8 mouse cellular contexts compared by ENCODE assay signal in genomic region chr7:25238829-25239623, GRCm38 (mm10). TPM values are rescaled to one million over a fixed set of nuclear protein-coding genes. Genes with fewer than 3 reads are reported as not detected.
DNase-seq lines count a peak whose midpoint lies in the region; ATAC-seq and TF ChIP-seq lines count a peak whose summit lies in the region.

No protein-coding gene starts in this region.

- no peaks in the 10 kb centered on the region for H3K27me3 ChIP-seq in midbrain, embryonic 11.5 days (ENCODE audit: control insufficient read depth, insufficient read depth, low read length)
- H3K27me3 ChIP-seq in small intestine, adult 2 months (ENCODE audit: control insufficient read depth, insufficient read depth, low read length) = no peaks in the 10 kb centered on the region

- peak overlapping the region; percentile 2; the same call in 1 of the 2 replicates for H3K9ac ChIP-seq in midbrain, embryonic 11.5 days (ENCODE audit: low read length)

- H3K4me3 ChIP-seq in midbrain, embryonic 11.5 days (ENCODE audit: low read depth, low read length) = peak overlapping the region; percentile 96
- peak overlapping the region; percentile 51 for H3K4me3 ChIP-seq in small intestine, adult 2 months (ENCODE audit: low read depth, low read length)

- intact Hi-C loops in left cerebral cortex, postnatal 4 days (cut with DNase I) = no loop called here

- TF ChIP-seq POLR2A in small intestine, adult 2 months (IDR thresholded peaks at IDR 0.05; ENCODE audit: low read depth, low read length) = no peak

- DNase-seq in left cerebral cortex, adult 18-20 months (ENCODE audit: low spot score in 2 of 2) = peak; percentile 83 to 87
- no peak for DNase-seq in left cerebral cortex, adult 11 months (ENCODE audit: low spot score)
- peak; percentile 96 for DNase-seq in embryo, embryonic 10 days (ENCODE audit: low spot score)
- peak; percentile 66 for DNase-seq in gastrocnemius, postnatal 10 days
- peak; percentile 95 for DNase-seq in induced T-regulatory cell, adult 2 months (ENCODE audit: low read depth)
- peak; percentile 87 for DNase-seq in left cerebral cortex, postnatal 4 days
- DNase-seq in midbrain, embryonic 11.5 days (ENCODE audit: low spot score, missing footprints) = peak; percentile 93

- WGBS in midbrain, embryonic 11.5 days = 5% methylated on average over 30 of the region's 30 CpGs
- under 1% methylated on average over 30 of the region's 30 CpGs for WGBS in small intestine, adult 2 months

- H3K9me3 ChIP-seq in midbrain, embryonic 11.5 days (ENCODE audit: control insufficient read depth, low read length) = no peaks in the 10 kb centered on the region

- H3K4me1 ChIP-seq in midbrain, embryonic 11.5 days (ENCODE audit: control insufficient read depth, insufficient read depth, low read length) = peaks cover 15% of the 10 kb centered on the region
- peaks cover 9% of the 10 kb centered on the region for H3K4me1 ChIP-seq in small intestine, adult 2 months (ENCODE audit: control insufficient read depth, insufficient read depth, insufficient read length, low read length)

- TF ChIP-seq CTCF in small intestine, adult 2 months (IDR thresholded peaks at IDR 0.05; ENCODE audit: extremely low read depth, insufficient read length, insufficient replicate concordance, low read depth, low read length) = peak; percentile 78; the same call in 1 of the 2 replicates

- peaks cover 3% of the 10 kb centered on the region; the same call in 1 of the 2 replicates for H3K36me3 ChIP-seq in midbrain, embryonic 11.5 days (ENCODE audit: control insufficient read depth, insufficient read depth, low read length)
- H3K36me3 ChIP-seq in small intestine, adult 2 months (ENCODE audit: control insufficient read depth, insufficient read depth, low read length) = peaks cover 7% of the 10 kb centered on the region; the same call in 1 of the 2 replicates

- peak overlapping the region; percentile 25; the same call in 1 of the 2 replicates for H3K27ac ChIP-seq in midbrain, embryonic 11.5 days (ENCODE audit: low read depth, low read length)
- H3K27ac ChIP-seq in small intestine, adult 2 months (ENCODE audit: insufficient read depth, low read depth, low read length) = peak overlapping the region; percentile 86

- peak overlapping the region; percentile 71 for H3K4me2 ChIP-seq in midbrain, embryonic 11.5 days

- peak; percentile 52 for ATAC-seq in midbrain, embryonic 11.5 days (ENCODE audit: low FRiP score)

RNA-seq across cellular contexts. Expression of gene Gsk3a, which starts 1.4 kb away (rescaled TPM):
- 100 to 1,000 TPM; 215 to 224 TPM for total RNA-seq in left cerebral cortex, adult 18-20 months (2021)
- 10 to 100 TPM; 51.1 to 60.2 TPM for total RNA-seq in gastrocnemius, postnatal 10 days (2021)
- total RNA-seq in left cerebral cortex, postnatal 4 days (2021) = 100 to 1,000 TPM; 195 to 197 TPM
- polyA plus RNA-seq in midbrain, embryonic 11.5 days (2014; fragmentation: Nextera tagmentation; extraction: Ambion mirVana) = 12.8 and 14.6 TPM in 2 replicates
- polyA plus RNA-seq in small intestine, adult 2 months (2012; rRNA removed) = 77.7 and 163 TPM in 2 replicates

RNA-seq across cellular contexts. Expression of gene Erf, which starts 11.5 kb away (rescaled TPM):
- 10 to 100 TPM; 60.8 to 65.2 TPM for total RNA-seq in left cerebral cortex, adult 18-20 months (2021)
- total RNA-seq in gastrocnemius, postnatal 10 days (2021) = 10 to 100 TPM; 14.9 to 18.4 TPM
- total RNA-seq in left cerebral cortex, postnatal 4 days (2021) = 10 to 100 TPM; 29.4 to 36.1 TPM
- polyA plus RNA-seq in midbrain, embryonic 11.5 days (2014; fragmentation: Nextera tagmentation; extraction: Ambion mirVana) = 11.7 and 13.9 TPM in 2 replicates
- polyA plus RNA-seq in small intestine, adult 2 months (2012; rRNA removed) = 15.8 and 37.1 TPM in 2 replicates

RNA-seq across cellular contexts. Expression of gene Zfp526, which starts 17.8 kb away (rescaled TPM):
- total RNA-seq in left cerebral cortex, adult 18-20 months (2021) = 10 to 100 TPM; 10.6 to 11.4 TPM
- 1 to 10 TPM; 6.2 to 8.5 TPM for total RNA-seq in gastrocnemius, postnatal 10 days (2021)
- 1 to 10 TPM; 6.5 to 7.8 TPM for total RNA-seq in left cerebral cortex, postnatal 4 days (2021)
- polyA plus RNA-seq in midbrain, embryonic 11.5 days (2014; fragmentation: Nextera tagmentation; extraction: Ambion mirVana) = 2.7 and 3.2 TPM in 2 replicates
- polyA plus RNA-seq in small intestine, adult 2 months (2012; rRNA removed) = 5.8 and 8.7 TPM in 2 replicates

RNA-seq across cellular contexts. Expression of gene Dedd2, which starts 18.6 kb away (rescaled TPM):
- 10 to 100 TPM; 24.2 to 26.7 TPM for total RNA-seq in left cerebral cortex, adult 18-20 months (2021)
- 1 to 10 TPM; 6.3 to 7.4 TPM for total RNA-seq in gastrocnemius, postnatal 10 days (2021)
- total RNA-seq in left cerebral cortex, postnatal 4 days (2021) = 10 to 100 TPM; 15.1 to 16.8 TPM
- polyA plus RNA-seq in midbrain, embryonic 11.5 days (2014; fragmentation: Nextera tagmentation; extraction: Ambion mirVana) = 6.9 and 7.7 TPM in 2 replicates
- 44.2 and 135 TPM in 2 replicates for polyA plus RNA-seq in small intestine, adult 2 months (2012; rRNA removed)

RNA-seq across cellular contexts. Expression of gene Cic, which starts 28.5 kb away (rescaled TPM):
- 100 to 1,000 TPM; 212 to 225 TPM for total RNA-seq in left cerebral cortex, adult 18-20 months (2021)
- total RNA-seq in gastrocnemius, postnatal 10 days (2021) = 10 to 100 TPM; 65.7 to 73.4 TPM
- 100 to 1,000 TPM; 324 to 333 TPM for total RNA-seq in left cerebral cortex, postnatal 4 days (2021)
- polyA plus RNA-seq in midbrain, embryonic 11.5 days (2014; fragmentation: Nextera tagmentation; extraction: Ambion mirVana) = 25.5 and 29.7 TPM in 2 replicates
- polyA plus RNA-seq in small intestine, adult 2 months (2012; rRNA removed) = 35.6 and 65.6 TPM in 2 replicates
